Mouse (Mus musculus) gastrocnemius, postnatal 25 days (tissue): Measurements from ENCODE around the gene Hcrtr2. TPM values are rescaled to one million over a fixed set of nuclear protein-coding genes. Genes with fewer than 3 reads are reported as not detected.

Experiments used
- DNase-seq: peaks from one replicate; pipeline ENCODE4 v3.0.0; 2022
- total RNA-seq, 2 experiments: library from RNA; stranded (reverse); gene quantifications; 1 replicate in 1 of 2; 2 replicates in 1 of 2; pipeline ENCODE4 v1.2.3; 2021

The Hcrtr2 gene
- total RNA-seq, 2 experiments from 2014 or later, result not detected

DNA sequence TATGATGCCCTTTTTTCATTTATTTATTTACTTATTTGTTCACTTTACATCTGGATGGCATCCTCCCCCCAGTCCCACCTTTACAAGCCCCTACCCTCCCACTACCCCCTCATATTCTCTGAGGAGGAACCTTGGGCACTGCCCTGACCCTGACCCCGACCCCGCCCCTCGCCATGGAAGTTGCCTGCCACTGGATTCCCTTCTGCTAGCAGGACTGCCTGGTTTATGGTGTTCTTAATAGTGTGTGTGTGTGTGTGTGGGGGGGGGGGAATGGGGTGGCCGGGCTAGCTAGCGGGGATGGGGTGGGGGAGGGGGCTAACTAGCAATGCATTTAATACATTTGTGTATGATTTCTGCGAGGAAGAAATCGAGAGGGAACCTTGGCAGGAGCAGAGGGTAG lies 88.8 kb downstream of the Hcrtr2 start:
- no peak for DNase-seq

DNA sequence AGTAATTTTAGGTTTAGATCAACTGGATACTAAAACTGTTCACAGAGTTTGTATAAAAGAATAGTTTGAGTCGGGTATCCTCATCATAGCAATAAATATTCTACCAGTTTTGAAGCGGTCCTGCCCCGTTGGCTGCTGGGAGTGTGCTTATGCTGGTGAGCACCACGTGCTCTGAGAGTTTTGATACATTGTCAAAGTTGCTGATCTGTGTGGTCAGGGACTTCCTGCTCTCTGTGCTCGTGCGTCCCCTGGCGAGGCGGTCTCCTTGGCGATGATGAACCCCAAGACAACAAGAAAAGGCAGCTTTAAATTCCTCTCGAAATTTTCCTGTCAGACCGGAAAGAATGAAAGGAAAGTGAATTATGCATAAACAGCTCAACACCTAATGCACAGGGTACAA lies 93.3 kb downstream of the Hcrtr2 start:
- DNase-seq, result no peak

DNA sequence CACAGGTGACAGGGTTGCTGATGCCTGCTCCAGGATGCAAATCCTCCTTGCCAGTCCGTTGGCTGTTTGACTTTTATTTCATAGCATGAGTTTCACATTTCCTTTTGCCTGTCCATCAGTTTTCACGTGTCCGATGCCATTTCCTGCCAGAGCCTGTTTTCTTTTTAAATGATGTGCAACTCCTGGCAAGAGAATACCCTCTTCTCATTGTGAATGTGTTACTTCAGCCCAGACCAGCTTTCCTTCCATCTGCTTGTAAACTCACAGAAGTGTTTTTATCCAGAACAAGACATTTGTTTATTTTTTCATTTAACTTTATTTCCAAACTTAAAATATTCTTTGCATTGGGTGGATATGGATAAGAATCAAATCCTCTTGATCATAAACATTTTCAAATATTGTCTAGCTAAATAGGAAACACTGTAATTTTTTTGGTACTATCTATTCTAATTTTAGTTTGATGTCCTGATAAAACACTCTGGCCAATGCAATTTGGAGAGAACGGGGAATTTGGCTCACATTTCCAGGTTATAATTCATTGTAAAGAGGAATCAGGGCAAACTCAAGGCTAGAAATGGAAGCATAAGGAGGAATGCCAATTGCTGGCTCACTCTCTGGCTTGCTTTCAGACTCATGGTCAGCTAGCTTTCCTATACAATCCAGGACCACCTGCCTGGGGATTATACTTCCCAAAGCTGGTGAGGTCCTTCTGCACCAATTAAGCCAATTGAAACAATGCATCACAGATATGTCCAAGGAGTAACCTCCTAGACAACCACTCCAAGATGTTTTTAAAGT lies 106.3 kb downstream of the Hcrtr2 start:
- DNase-seq, result no peak

DNA sequence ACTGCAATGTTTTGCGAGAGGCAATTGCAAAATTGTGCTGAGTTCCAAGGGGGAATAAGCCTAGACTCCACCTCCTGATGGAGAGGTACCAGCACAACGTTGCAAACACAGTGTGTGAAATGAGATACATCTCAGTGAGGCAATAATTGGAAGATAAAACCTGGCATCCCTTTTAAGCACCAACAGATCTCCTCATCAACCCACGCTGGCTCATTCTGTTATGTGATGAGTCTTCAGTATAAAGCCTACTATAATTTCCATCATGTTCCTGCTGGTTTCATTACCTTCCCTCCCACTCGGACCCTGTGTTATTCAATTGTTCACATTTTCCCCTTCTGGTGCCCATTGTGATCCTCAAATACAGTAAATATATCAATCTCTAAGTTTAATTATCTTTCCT lies 109.0 kb downstream of the Hcrtr2 start:
- no peak for DNase-seq

DNA sequence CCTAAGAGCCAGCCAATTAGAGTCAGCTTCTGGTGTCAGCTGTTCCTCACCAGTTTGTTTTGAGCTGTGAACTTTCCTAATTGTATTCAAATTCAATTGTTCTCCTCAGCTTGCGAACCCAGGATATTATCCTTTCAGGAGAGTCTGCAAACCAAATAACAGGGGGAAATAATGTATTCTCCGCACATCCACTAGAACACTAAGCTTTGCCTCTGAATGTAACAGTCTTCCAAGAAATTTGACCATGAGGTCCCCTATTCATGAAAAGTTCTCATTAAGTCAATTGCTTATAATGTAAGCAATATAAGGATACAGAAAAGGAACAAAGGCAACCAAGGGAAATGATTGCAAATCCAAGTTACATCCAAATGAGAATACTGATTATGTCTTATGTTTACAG lies 110.1 kb downstream of the Hcrtr2 start, which contains the start of gene Gfral:
Gene Gfral, minus strand, starts transcription at position 101 of the 400 bp plus-strand sequence.
- DNase-seq, result no peak

DNA sequence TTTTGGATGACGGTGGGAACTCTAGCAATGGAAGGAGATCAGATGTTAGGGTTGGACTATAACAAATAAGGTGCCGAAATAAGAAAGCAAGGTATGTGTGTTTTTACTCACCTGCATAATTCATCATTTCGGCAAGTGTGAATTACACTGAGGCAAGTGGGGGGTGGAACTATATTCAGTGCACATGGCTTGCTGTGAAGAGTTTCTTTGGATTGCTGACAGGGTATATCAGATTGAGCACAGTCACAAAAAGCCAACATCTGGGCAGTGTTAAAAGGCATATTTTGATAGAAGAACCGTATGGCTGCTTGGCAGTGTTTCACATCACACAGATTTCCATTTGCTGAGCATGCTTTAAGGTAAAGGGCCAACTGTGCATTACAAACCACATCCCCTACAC lies 126.7 kb downstream of the Hcrtr2 start:
- no peak for DNase-seq

DNA sequence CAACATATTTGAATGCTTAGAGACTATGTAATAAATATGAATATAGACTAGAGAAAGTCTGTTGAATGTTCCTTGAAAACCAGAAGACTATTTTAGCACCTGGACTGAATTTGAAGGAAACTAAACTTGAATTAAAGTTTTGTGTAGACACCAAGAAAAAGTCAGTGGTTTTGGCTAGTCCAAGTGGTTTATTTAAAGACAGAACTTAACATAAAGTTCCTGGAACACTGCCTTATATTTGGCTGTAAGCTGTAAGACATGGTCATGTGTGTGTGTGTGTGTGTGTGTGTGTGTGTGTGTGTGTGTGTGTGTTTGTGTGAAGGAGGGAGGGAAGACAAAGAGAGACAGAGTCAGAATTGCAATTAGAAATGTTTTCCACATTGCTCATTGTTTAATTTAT lies 144.4 kb downstream of the Hcrtr2 start:
- DNase-seq, result no peak

Other genes starting within 250 kb of the Hcrtr2 start
- gene Gfral, start 110.2 kb downstream of the Hcrtr2 start, total RNA-seq, result not detected
- gene Fam83b, start 243.3 kb upstream of the Hcrtr2 start, total RNA-seq, result not detected